Mouse (Mus musculus) thymus, adult 2 months (tissue): ENCODE measurements at regions not wholly inside any gene's neighbourhood (a gene's known extent, or its start where the extent isn't known, plus 50 kb on each side); places are given as distances from the start of the nearest gene placed in this dataset.

ENCODE experiments used
- DNase-seq: peaks from one replicate; pipeline ENCODE4 v3.0.0; 2021
- H3K27ac ChIP-seq: fragments of 200-500 bp; 2 replicates; pipeline ENCODE4 v1.5.1; 2012; ENCODE audit warnings: low read length, control low read depth; ENCODE audit not compliant: control insufficient read depth, insufficient read depth
- H3K27me3 ChIP-seq: fragments of 200-500 bp; 2 replicates; pipeline ENCODE4 v1.6.1; 2012; ENCODE audit warnings: mild to moderate bottlenecking, low read length, moderate library complexity, mixed read lengths; ENCODE audit not compliant: control insufficient read depth, insufficient read depth
- H3K36me3 ChIP-seq: fragments of 200-500 bp; 2 replicates; pipeline ENCODE4 v1.6.1; 2012; ENCODE audit warnings: mild to moderate bottlenecking, low read length, moderate library complexity; ENCODE audit not compliant: control insufficient read depth, insufficient read depth
- H3K4me1 ChIP-seq: fragments of 200-500 bp; replicated peaks from 2 replicates; pipeline ENCODE4 v1.6.1; 2012; ENCODE audit warnings: low read length; ENCODE audit not compliant: control insufficient read depth, insufficient read depth
- H3K4me3 ChIP-seq: fragments of 200-500 bp; 2 replicates; pipeline ENCODE4 v1.5.1; 2012; ENCODE audit warnings: mild to moderate bottlenecking, low read length, control low read depth, moderate library complexity; ENCODE audit not compliant: control insufficient read depth, insufficient read depth
- CTCF ChIP-seq: fragments of 200-500 bp; IDR thresholded peaks from 2 replicates; pipeline ENCODE4 v1.5.1; 2012; ENCODE audit warnings: mild to moderate bottlenecking, control low read depth, low read length, moderate library complexity, borderline replicate concordance; ENCODE audit not compliant: control insufficient read depth, poor library complexity, insufficient read depth; ENCODE audit errors: extremely low read depth
- POLR2A ChIP-seq: fragments of 200-500 bp; IDR thresholded peaks from 2 replicates; pipeline ENCODE4 v1.6.1; 2012; ENCODE audit warnings: mild to moderate bottlenecking, low read length, control low read depth, moderate library complexity; ENCODE audit not compliant: control insufficient read depth, poor library complexity, insufficient read depth; ENCODE audit errors: extremely low read depth
- WGBS: fragments of 180-500 bp; shearing (Covaris S2); methylation state at CpG from one replicate; pipeline ENCODE4 v1.1.7; 2018; 5-methylcytosine and 5-hydroxymethylcytosine counted together

DNA sequence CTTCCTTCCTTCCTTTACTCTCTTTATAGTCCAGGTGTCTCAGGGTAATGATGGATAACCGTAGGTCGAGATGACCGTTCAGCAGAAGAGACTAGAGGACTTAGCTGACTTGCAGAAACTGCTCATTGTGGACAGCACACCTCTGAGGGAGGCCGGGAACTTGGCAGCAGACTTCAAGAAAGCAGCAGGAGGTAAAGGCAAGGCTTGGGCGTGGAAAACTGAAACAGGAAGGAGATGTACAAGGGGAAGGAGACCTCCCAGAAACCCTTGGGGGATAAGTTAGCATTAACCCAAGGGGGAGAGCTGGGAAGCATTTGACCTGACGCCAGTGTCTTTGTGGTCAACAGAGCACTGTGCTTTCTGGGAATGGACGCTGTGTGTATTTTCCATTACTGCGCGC lies 58.8 kb upstream of the Vangl1 start:
- no peak overlapping the region for H3K4me3 ChIP-seq
- 66% methylated on average over 9 of the region's 9 CpGs for WGBS
- H3K27me3 ChIP-seq, result no peaks in the 10 kb centered on the region
- no peaks in the 10 kb centered on the region for H3K4me1 ChIP-seq
- no peaks in the 10 kb centered on the region for H3K36me3 ChIP-seq
- no peak for DNase-seq
- no peak overlapping the region for H3K27ac ChIP-seq
- TF ChIP-seq POLR2A (no peak), CTCF (no peak)

DNA sequence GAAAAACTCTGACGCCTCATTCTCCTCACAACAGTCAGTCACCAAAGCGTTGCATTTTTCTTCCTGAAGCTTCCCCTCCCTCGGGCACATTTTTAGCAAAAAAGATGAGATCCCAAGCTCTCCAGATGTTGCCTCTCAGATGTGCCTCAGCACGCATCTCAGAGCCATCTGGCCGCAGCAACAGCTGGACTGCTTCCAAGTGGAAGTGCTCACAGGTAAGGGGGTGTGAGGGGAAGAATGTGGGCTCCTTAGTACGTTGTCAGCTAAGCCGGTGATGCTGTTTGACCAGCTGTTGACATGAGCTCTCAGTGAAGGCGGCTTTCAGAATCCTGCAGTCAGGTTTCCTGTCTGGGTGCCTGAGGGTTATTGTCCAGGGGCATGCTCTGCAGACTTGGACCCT lies 58.2 kb upstream of the Vangl1 start:
- WGBS, result 43% methylated on average over 8 of the region's 8 CpGs
- Histone ChIP-seq H3K27ac (no peak overlapping the region), H3K27me3 (no peaks in the 10 kb centered on the region), H3K4me1 (no peaks in the 10 kb centered on the region), H3K4me3 (no peak overlapping the region), H3K36me3 (no peaks in the 10 kb centered on the region)
- no peak for DNase-seq
- TF ChIP-seq POLR2A (no peak), CTCF (no peak)

DNA sequence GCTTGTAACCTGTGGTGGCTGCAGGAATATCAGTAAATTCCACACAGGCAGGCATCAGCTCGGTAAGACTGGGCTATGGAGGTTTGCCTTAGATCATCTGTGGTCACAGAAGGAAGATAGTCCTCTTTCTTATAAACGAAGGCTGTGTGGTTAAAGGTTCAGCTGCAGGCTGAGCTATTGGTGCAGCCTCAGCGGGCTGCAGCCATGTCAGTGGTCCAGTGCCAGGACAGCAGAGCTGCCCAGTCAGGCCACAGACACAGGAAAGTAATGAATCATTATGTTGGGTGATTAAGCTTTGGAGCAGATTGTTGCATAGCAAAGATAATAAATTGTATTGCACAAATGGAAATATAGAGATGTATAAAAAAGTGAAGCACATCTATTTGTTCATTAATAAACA lies 57.0 kb upstream of the Vangl1 start:
- Histone ChIP-seq H3K4me3 (no peak overlapping the region), H3K27ac (no peak overlapping the region), H3K4me1 (no peaks in the 10 kb centered on the region), H3K27me3 (no peaks in the 10 kb centered on the region), H3K36me3 (no peaks in the 10 kb centered on the region)
- DNase-seq, result no peak
- TF ChIP-seq POLR2A (no peak), CTCF (no peak)
- WGBS, result 57% methylated on average over 3 of the region's 3 CpGs
